Mouse (Mus musculus): ENCODE results near the gene Ankrd50. TPM values are rescaled to one million over a fixed set of nuclear protein-coding genes. Genes with fewer than 3 reads are reported as not detected.

Gene Ankrd50
- polyA plus RNA-seq, 2 experiments, result 29.4 to 46.5 TPM

DNA sequence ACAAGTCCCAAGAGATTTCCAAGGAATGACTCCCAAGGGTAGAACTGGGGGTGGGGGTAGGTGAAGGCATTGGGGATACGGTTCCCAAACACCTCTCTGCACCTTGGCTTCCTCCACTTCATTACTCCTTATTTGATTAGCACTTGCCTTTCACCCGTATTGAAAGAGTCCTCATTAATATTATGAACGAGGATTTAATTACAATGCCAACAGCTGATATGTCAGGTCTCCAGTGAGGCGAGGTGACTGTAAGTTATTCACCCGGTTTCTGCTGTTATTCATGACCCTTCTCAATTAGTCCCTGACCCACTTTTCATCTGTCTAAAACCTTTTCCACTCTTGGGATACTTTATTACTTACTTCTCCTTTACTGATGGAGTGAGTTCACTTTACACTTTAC lies 17.5 kb upstream of the Ankrd50 start:
- ATAC-seq (ENCODE audit: low FRiP score, low read depth) (no peak), DNase-seq (ENCODE audit: low spot score) (no peak)
- no peak for TF ChIP-seq POLR2A (IDR thresholded peaks at IDR 0.05; ENCODE audit: borderline replicate concordance, extremely low read depth, insufficient read depth, insufficient read length)
- Histone ChIP-seq H3K4me3 (replicated peaks; ENCODE audit: low read length) (no peak overlapping the region), H3K9me3 (ENCODE audit: control insufficient read depth, low read length) (no peaks in the 10 kb centered on the region), H3K27ac (replicated peaks; ENCODE audit: low read depth, low read length) (no peak overlapping the region), H3K27me3 (ENCODE audit: control insufficient read depth, insufficient read depth, low read length) (no peaks in the 10 kb centered on the region), H3K36me3 (ENCODE audit: control insufficient read depth, insufficient read depth, low read length) (no peaks in the 10 kb centered on the region), H3K9ac (ENCODE audit: low read depth, low read length, severe bottlenecking) (no peak overlapping the region), H3K4me1 (ENCODE audit: control insufficient read depth, insufficient read depth, low read length) (no peaks in the 10 kb centered on the region), H3K4me2 (replicated peaks; ENCODE audit: low read depth, low read length, severe bottlenecking) (no peak overlapping the region)
- WGBS, result 49% methylated on average over 5 of the region's 5 CpGs

DNA sequence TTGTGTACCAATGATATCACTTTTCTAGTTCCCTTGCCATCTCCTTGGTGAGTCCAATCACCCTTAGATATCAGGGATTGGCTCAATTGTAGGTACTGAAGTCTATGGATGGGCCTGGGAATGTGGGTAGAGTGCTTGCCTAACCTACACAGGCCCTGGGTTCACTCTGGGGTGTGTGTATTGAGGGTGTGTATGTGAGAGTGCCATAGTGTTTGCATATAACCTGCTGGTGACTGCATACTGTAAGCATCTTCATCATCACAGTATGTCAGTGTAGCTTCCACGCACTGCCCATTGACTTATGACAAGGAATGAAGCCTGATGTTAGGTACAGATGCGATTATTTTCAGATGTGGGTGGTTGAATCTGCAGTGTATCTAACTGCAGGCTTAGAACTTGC lies 17.1 kb upstream of the Ankrd50 start:
- H3K4me3 ChIP-seq (replicated peaks; ENCODE audit: low read length), result no peak overlapping the region
- TF ChIP-seq POLR2A (IDR thresholded peaks at IDR 0.05; ENCODE audit: borderline replicate concordance, extremely low read depth, insufficient read depth, insufficient read length), result no peak
- ATAC-seq (ENCODE audit: low FRiP score, low read depth) (no peak), DNase-seq (ENCODE audit: low spot score) (no peak)
- H3K9me3 ChIP-seq (ENCODE audit: control insufficient read depth, low read length), result no peaks in the 10 kb centered on the region
- no peak overlapping the region for H3K4me2 ChIP-seq (replicated peaks; ENCODE audit: low read depth, low read length, severe bottlenecking)
- no peaks in the 10 kb centered on the region for H3K36me3 ChIP-seq (ENCODE audit: control insufficient read depth, insufficient read depth, low read length)
- no peaks in the 10 kb centered on the region for H3K4me1 ChIP-seq (ENCODE audit: control insufficient read depth, insufficient read depth, low read length)
- 96% methylated on average over 2 of the region's 2 CpGs for WGBS
- H3K9ac ChIP-seq (ENCODE audit: low read depth, low read length, severe bottlenecking), result no peak overlapping the region
- H3K27ac ChIP-seq (replicated peaks; ENCODE audit: low read depth, low read length), result no peak overlapping the region
- no peaks in the 10 kb centered on the region for H3K27me3 ChIP-seq (ENCODE audit: control insufficient read depth, insufficient read depth, low read length)

DNA sequence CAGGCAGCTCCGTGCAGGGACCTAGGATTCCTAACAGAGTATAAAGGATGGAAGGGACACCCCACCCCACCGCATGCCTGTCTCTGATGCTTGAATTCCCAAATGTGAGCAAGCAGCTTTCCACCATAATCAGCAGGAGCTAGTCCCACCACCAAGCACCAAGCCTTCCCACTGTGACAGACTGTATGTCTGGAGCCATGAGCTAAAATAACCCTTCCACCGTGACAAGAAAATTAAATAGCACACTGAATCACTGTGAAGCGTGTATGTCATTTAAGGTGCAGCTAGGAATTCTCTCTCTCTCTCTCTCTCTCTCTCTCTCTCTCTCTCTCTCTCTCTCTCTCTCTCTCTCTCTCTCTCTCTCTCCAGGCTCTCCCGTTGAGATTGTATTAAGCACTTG lies 16.7 kb upstream of the Ankrd50 start:
- Histone ChIP-seq H3K9ac (ENCODE audit: low read depth, low read length, severe bottlenecking) (no peak overlapping the region), H3K4me1 (ENCODE audit: control insufficient read depth, insufficient read depth, low read length) (no peaks in the 10 kb centered on the region), H3K9me3 (ENCODE audit: control insufficient read depth, low read length) (no peaks in the 10 kb centered on the region), H3K4me3 (replicated peaks; ENCODE audit: low read length) (no peak overlapping the region), H3K27ac (replicated peaks; ENCODE audit: low read depth, low read length) (no peak overlapping the region), H3K36me3 (ENCODE audit: control insufficient read depth, insufficient read depth, low read length) (no peaks in the 10 kb centered on the region), H3K27me3 (ENCODE audit: control insufficient read depth, insufficient read depth, low read length) (no peaks in the 10 kb centered on the region), H3K4me2 (replicated peaks; ENCODE audit: low read depth, low read length, severe bottlenecking) (no peak overlapping the region)
- ATAC-seq (ENCODE audit: low FRiP score, low read depth) (no peak), DNase-seq (ENCODE audit: low spot score) (no peak)
- no peak for TF ChIP-seq POLR2A (IDR thresholded peaks at IDR 0.05; ENCODE audit: borderline replicate concordance, extremely low read depth, insufficient read depth, insufficient read length)
- WGBS, result 77% methylated on average over 5 of the region's 5 CpGs

DNA sequence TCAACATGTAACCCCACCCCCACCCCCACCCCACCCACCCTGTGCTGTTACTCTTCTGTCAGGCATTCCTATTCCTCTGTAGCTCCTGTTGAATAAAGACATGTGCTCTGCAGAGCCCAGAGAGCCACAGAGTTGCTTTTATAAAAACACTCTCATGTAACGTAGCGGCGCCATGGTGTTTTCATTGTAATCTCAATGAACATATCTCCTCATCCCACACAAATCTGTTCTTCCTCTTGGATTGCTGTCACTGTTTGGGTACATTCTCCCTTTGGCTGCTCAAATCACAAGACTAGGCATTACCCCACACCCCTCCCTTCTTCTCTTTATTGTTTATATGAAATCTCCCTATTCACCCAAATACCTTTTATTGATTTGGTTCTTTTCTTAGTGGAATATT lies 13.9 kb upstream of the Ankrd50 start:
- WGBS, result 96% methylated on average over 3 of the region's 3 CpGs
- DNase-seq (ENCODE audit: low spot score) (no peak), ATAC-seq (ENCODE audit: low FRiP score, low read depth) (no peak)
- Histone ChIP-seq H3K4me3 (replicated peaks; ENCODE audit: low read length) (no peak overlapping the region), H3K36me3 (ENCODE audit: control insufficient read depth, insufficient read depth, low read length) (no peaks in the 10 kb centered on the region), H3K27me3 (ENCODE audit: control insufficient read depth, insufficient read depth, low read length) (no peaks in the 10 kb centered on the region), H3K9ac (ENCODE audit: low read depth, low read length, severe bottlenecking) (no peak overlapping the region), H3K27ac (replicated peaks; ENCODE audit: low read depth, low read length) (no peak overlapping the region), H3K4me2 (replicated peaks; ENCODE audit: low read depth, low read length, severe bottlenecking) (no peak overlapping the region), H3K4me1 (ENCODE audit: control insufficient read depth, insufficient read depth, low read length) (no peaks in the 10 kb centered on the region), H3K9me3 (ENCODE audit: control insufficient read depth, low read length) (no peaks in the 10 kb centered on the region)
- no peak for TF ChIP-seq POLR2A (IDR thresholded peaks at IDR 0.05; ENCODE audit: borderline replicate concordance, extremely low read depth, insufficient read depth, insufficient read length)

DNA sequence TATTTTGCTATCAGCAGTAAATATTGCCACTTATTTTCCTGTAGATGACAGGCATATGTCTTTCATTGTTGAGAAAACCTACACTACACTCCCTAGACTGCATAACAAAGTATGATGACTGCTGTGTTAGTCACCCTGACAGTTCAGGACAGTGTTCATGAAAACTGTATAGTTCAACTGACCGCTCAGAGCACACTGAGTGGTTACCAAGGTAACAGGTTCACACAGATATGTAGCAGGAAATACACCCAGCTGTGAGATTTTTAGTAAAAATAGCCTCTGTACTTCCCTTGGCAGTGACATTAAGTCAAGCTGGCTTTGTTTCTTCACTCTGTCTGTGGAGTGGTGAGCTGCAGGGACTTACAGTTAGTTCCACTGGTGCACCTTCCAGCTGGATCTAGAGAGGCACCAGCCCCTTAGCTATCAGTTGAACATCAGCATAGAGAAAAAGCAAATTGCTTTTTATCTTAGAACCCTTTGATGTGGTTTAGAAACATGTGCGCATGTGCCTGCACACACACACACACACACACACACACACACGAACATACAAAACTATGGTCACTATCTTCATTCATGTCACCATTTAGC lies 12.2 kb upstream of the Ankrd50 start:
- H3K9me3 ChIP-seq (ENCODE audit: control insufficient read depth, low read length), result no peaks in the 10 kb centered on the region
- no peaks in the 10 kb centered on the region for H3K4me1 ChIP-seq (ENCODE audit: control insufficient read depth, insufficient read depth, low read length)
- H3K36me3 ChIP-seq (ENCODE audit: control insufficient read depth, insufficient read depth, low read length), result no peaks in the 10 kb centered on the region
- no peak overlapping the region for H3K9ac ChIP-seq (ENCODE audit: low read depth, low read length, severe bottlenecking)
- no peak overlapping the region for H3K4me3 ChIP-seq (replicated peaks; ENCODE audit: low read length)
- no peaks in the 10 kb centered on the region for H3K27me3 ChIP-seq (ENCODE audit: control insufficient read depth, insufficient read depth, low read length)
- H3K4me2 ChIP-seq (replicated peaks; ENCODE audit: low read depth, low read length, severe bottlenecking), result no peak overlapping the region
- DNase-seq (ENCODE audit: low spot score) (no peak), ATAC-seq (ENCODE audit: low FRiP score, low read depth) (no peak)
- H3K27ac ChIP-seq (replicated peaks; ENCODE audit: low read depth, low read length), result no peak overlapping the region
- WGBS, result 83% methylated on average over 3 of the region's 3 CpGs
- TF ChIP-seq POLR2A (IDR thresholded peaks at IDR 0.05; ENCODE audit: borderline replicate concordance, extremely low read depth, insufficient read depth, insufficient read length), result no peak

DNA sequence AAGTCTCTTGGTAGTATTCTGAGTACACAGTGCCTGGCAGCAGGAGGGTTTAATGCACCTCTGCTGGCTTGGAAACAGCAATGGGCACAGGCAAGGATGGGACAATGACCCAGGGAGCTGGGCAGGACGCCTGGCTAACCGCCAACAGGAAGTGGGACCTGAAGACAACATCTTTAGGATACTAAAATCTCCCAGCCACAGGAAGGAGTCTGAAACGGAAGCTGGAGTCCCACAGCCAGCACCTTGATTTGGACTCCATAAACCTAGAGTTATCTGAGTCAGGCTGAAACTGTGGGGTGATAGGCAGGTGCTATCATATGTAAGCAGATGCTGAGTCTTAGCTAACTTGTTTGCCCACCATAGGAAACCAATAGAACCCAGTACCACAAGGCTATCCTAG lies 7.1 kb upstream of the Ankrd50 start:
- 71% methylated on average over 3 of the region's 3 CpGs for WGBS
- no peak for ATAC-seq (ENCODE audit: low FRiP score, low read depth)

More for the DNA sequence above, 7.1 kb upstream of the Ankrd50 start:
- H3K9ac ChIP-seq (ENCODE audit: low read depth, low read length, severe bottlenecking), result no peak overlapping the region
- no peak overlapping the region for H3K4me2 ChIP-seq (replicated peaks; ENCODE audit: low read depth, low read length, severe bottlenecking)
- no peak overlapping the region for H3K4me3 ChIP-seq (replicated peaks; ENCODE audit: low read length)
- no peaks in the 10 kb centered on the region for H3K36me3 ChIP-seq (ENCODE audit: control insufficient read depth, insufficient read depth, low read length)
- no peak for DNase-seq (ENCODE audit: low spot score)
- H3K27ac ChIP-seq (replicated peaks; ENCODE audit: low read depth, low read length), result no peak overlapping the region
- H3K4me1 ChIP-seq (ENCODE audit: control insufficient read depth, insufficient read depth, low read length), result no peaks in the 10 kb centered on the region
- no peak for TF ChIP-seq POLR2A (IDR thresholded peaks at IDR 0.05; ENCODE audit: borderline replicate concordance, extremely low read depth, insufficient read depth, insufficient read length)
- H3K27me3 ChIP-seq (ENCODE audit: control insufficient read depth, insufficient read depth, low read length), result no peaks in the 10 kb centered on the region
- no peaks in the 10 kb centered on the region for H3K9me3 ChIP-seq (ENCODE audit: control insufficient read depth, low read length)

Measured in limb, embryonic 14.5 days (tissue).